Mouse (Mus musculus) splenic B cell, adult 2 months (primary cell): ENCODE results near the gene Tyrobp.

Source experiments
- DNase-seq: peaks from one replicate; pipeline ENCODE4 v3.0.0-alpha.2; 2011; ENCODE audit warnings: low read depth, low spot score
- H3K27me3 ChIP-seq: 2 replicates; pipeline ENCODE4 v1.6.1; 2012; ENCODE audit warnings: mild to moderate bottlenecking, low read length, moderate library complexity, mixed read lengths; ENCODE audit not compliant: control insufficient read depth, poor library complexity, insufficient read depth, severe bottlenecking
- H3K36me3 ChIP-seq: 2 replicates; pipeline ENCODE4 v1.6.1; 2012; ENCODE audit warnings: mild to moderate bottlenecking, low read length, moderate library complexity, mixed read lengths; ENCODE audit not compliant: control insufficient read depth, poor library complexity, insufficient read depth, severe bottlenecking

Tyrobp gene

DNA sequence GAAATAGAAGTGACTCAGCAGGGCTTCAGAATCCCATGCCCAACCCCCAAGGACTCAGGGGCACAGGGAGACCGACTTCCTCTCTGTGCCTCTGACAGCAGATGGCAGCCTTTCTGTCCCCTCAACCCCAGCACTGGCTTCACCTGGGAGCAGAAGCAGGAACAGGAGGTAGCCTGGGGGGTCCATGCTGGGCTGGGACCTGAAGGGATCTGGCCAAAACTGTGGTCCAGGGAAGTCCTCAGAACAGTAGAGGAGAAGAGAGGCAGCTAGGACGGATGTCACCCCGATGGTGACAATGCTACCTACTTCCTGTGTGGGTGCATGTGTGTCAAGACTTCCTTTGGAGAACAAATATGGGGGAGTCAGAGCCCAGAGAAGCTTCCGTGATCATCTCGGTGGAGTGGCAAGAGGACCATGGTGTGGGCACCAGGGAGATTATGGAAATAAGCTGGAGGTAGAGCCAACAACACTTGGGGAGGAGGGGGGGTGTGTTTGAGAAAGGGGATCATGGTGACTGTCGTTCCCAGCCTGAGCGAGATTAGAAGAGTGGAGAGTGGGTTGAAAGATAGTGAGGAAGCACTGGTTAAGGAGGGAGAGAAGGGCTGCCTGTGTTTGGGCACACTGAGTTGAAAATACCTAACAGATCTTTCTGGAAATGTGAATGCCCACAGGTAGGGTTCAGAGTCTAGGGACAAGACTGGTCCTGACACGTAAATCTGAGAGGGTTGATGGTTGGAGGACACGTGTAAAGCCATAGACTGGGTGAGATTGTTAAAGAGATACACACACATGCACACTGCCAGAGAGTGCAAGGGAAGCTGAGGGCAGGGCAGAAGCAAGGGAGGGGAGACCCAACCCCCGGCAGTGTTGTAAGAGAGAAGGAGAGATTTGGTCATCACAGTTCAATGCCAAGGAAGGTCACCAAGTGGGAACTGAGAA lies 6.3 kb downstream of the Tyrobp start, which contains the start of gene Hcst:
Hcst (minus strand) TSS at position 294 of the 939 bp plus-strand sequence.
- Histone ChIP-seq H3K27me3 (no peaks in the 10 kb centered on the region), H3K36me3 (peaks cover 12% of the 10 kb centered on the region)
- DNase-seq, result peak; percentile 78

DNA sequence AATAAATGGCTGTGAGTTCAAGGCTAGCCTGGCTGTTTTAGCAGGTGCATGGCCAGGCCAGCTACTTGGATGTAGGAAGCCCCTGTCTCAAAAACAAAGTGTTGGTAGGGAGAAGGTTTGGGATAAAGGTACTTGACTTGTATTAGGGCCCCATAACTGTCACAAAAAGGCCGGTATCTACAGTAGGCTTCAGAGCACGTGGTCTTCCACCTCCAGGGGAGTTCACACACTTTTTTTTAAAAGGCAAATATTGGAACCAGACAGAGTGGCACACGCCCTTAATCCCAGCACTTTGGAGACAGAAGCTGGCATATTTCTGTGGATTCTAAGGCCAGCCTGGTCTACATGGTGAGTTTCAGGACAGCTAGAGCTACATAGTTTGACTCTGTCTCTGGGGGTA lies 7.1 kb downstream of the Tyrobp start:
- no peak for DNase-seq
- Histone ChIP-seq H3K36me3 (peaks cover 19% of the 10 kb centered on the region), H3K27me3 (no peaks in the 10 kb centered on the region)

DNA sequence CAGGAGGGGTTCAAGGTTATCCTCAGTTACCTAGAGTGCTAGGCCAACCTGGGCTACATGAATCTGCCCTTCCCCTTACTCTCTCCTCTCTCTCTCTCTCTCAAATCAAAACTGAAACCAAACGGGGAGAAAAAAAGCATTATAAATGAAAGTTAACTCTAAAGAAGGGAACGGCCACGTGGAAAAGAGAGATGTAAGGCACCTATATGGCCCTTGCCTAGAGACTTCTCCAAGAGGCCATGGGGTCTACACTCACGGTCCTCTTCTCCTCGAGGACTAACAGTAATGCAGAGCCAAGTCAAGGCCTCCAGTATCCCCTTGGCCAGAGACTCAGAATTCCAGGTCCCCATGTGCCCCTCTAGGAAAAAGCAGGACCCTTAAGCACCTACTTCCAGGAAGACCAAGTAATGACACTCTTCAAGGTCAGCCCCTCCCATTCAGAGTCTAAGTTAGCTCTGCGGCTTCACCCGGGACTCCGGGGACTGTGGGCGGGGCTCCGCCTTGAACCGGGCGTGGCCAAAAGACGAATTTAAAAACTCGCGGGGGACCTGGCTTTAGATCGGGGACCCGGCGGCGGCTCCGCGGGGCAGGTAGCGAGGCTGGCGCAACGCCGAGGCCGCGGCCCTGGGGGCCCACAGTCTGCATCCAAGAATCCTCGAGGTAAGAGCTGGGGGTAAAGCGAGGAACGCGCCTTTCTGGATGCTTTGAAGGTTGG lies 7.8 kb downstream of the Tyrobp start, which contains the start of gene Nfkbid:
Nfkbid (plus strand) TSS at position 558 of the 715 bp plus-strand sequence.
- DNase-seq, result peak; percentile 96
- H3K36me3 ChIP-seq, result peaks cover 24% of the 10 kb centered on the region

DNA sequence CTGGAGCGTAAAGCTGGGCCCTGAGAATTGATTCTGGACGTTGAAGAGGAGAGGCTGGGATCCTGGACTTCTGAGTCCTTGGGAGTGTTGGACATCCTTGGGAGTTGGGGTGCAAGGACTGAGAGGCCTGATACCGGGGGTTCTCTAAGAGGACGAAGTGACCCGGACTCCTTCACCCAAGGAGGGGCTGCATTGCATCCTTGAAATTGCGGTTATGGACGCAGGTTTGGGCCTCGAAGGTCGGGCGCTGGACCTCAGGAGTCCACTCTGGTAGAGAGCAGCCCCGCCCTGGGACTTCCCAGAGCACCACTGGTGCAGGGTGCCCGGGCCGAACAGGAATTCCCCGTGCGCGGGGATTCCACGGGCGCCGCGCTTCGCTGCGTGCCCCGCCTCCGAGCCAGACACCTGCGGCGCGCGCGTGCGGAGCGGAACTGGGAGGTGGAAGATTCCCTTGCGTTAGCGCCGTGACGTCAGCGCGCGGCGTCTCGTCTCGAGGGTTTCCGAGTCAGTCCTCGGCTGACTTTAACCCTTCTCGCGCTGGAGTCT lies 8.4 kb downstream of the Tyrobp start:
- peak; percentile 99 for DNase-seq
- Histone ChIP-seq H3K27me3 (no peaks in the 10 kb centered on the region), H3K36me3 (peaks cover 29% of the 10 kb centered on the region)

More for the DNA sequence above, 7.8 kb downstream of the Tyrobp start, which contains the start of gene Nfkbid:
- no peaks in the 10 kb centered on the region for H3K27me3 ChIP-seq

DNA sequence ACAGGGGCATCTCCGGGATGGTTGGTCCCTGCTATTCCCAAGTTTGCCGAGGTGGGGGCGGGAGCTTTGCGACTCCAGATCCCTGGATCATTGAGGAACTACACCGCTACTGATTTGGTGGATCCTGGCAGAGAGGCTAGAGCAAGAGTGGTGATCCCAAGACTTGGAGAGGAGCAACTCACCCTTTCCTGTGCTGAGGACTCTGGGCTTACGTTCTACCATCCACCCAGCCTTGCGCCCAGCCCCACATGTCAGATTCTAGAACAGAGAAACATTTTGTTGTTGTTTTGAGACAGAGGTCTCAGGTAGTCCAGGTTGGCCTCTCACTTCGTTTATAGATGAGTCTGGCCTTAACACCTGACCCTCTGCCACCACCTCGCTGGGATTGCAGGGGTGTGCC lies 9.0 kb downstream of the Tyrobp start:
- peak; percentile 67 for DNase-seq
- H3K36me3 ChIP-seq, result peaks cover 34% of the 10 kb centered on the region
- H3K27me3 ChIP-seq, result no peaks in the 10 kb centered on the region

DNA sequence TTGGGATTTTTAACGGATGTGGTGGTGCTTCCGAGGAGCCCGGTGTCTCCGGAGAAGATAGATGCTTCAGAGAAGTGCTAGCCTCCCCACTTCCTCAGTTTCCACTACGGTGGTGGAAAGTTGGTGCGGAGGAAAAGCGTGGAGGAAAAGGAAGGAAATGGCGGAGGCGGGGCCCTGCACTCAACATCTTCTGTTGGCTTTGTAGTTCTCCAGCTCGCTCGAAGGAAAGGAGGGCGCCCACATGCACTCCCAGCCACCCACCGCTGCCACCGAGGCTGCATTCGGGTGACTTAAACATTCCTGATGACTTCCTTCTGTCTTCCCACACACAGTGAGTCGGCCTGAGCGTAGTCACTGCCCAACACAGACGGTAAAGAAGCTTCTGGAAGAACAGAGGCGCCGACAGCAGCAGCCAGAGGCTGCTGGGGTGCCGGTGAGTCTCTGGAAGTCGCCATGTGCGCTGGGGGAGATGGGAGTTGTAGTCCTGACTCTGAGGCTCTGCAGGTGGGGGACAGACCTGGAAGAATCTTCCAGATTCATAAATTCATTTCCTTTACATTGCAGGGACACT lies 9.6 kb downstream of the Tyrobp start:
- Histone ChIP-seq H3K27me3 (no peaks in the 10 kb centered on the region), H3K36me3 (peaks cover 39% of the 10 kb centered on the region)
- peak; percentile 79 for DNase-seq

DNA sequence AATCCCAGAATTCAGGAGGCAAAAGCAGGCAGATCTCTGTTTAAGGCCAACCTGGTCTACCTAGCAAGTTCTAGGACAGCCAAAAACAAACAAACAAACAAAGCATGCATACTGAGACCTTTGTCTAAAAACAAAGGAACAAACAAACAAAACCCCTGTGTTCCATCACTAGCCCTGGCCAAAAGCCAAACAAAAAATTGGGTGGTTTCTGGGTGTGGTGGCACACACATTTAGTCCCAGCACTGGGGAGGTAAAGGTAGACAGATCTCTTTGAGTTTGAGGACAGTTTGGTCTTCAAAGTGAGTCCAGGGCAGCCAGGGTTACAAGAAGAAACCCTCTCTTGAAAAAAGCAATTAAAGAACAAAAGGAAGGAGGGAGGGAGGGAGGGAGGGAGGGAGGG lies 15.8 kb downstream of the Tyrobp start:
- Histone ChIP-seq H3K27me3 (no peaks in the 10 kb centered on the region), H3K36me3 (peaks cover 34% of the 10 kb centered on the region)
- peak; percentile 48 for DNase-seq

DNA sequence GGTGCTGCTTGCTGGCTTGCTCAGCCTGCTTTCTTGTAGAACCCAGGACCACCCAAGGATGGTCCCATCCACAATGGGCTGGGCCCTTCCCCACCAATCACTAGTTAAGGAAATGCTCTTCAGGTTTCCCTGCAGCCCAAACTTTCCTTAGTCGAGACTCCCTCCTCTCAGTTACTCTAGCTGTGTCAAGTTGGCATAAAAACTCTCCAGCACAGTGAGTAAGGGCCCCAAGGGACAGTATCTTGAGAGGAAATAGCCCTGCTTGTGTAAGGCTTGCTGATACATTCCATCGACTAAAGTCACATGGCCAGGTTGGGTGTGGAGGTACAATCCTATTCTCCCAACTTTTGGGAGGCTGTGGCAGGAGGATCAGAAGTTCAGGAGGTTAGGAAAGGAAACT lies 16.6 kb downstream of the Tyrobp start:
- peak; percentile 57 for DNase-seq
- Histone ChIP-seq H3K36me3 (peaks cover 31% of the 10 kb centered on the region), H3K27me3 (no peaks in the 10 kb centered on the region)

DNA sequence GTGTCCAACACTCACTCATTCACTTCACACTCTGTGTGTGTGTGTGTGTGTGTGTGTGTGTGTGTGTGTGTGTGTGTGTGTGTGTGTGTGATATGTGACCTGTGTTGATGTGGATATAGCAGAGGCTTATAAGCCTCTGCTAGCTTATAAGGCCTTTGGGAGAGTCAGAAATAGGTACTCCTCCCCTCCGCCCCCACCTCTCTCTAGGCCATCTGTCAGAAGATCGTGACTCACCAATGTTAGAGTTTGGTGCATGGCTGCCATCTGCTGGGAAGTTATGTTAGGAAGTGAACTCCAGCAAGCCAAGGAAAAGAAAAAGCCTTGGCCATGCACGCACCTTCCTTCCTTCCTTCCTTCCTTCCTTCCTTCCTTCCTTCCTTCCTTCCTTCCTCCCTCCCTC lies 18.2 kb downstream of the Tyrobp start:
- DNase-seq, result peak; percentile 90
- no peaks in the 10 kb centered on the region for H3K27me3 ChIP-seq
- peaks cover 19% of the 10 kb centered on the region for H3K36me3 ChIP-seq

DNA sequence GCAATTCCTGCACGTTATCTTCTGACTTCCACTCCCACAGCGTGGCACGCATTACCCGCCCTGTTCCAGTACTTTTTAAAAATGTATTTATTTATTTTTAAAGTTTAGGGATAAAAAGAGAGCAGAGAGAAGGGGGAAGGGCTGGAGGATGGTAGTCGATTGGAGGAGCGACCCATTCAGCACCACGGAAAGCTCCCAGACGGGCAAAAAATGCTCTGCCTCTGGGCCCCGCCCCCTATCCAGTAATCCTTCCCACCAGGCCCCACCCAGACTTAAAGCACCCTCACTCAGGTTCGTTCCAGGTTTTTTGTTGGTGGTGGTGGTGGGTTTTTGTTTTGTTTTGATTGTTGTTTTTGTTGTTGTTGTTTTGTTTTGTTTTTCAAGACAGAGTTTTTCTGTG lies 20.7 kb downstream of the Tyrobp start:
- H3K27me3 ChIP-seq, result no peaks in the 10 kb centered on the region
- H3K36me3 ChIP-seq, result no peaks in the 10 kb centered on the region
- DNase-seq, result peak; percentile 47

DNA sequence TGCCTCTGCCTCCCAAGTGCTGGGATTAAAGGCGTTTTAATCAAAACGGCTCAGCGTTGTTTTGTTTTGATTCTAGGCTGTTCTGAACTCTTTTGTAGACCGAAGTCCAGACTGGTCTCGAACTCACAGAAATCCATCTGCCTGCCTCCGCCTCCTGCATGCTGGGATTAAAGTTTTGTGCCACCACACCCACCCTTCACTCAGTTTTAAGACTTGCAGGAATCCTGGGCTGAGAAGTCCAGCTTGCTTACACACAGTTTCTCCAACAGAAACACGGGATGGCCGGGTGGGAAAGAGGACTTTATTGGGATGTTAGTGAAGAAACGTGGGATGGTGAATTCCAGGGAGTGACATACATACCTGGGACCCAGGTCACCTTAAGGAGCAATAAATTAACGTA lies 21.1 kb downstream of the Tyrobp start:
- H3K27me3 ChIP-seq, result no peaks in the 10 kb centered on the region
- DNase-seq, result no peak
- H3K36me3 ChIP-seq, result no peaks in the 10 kb centered on the region

DNA sequence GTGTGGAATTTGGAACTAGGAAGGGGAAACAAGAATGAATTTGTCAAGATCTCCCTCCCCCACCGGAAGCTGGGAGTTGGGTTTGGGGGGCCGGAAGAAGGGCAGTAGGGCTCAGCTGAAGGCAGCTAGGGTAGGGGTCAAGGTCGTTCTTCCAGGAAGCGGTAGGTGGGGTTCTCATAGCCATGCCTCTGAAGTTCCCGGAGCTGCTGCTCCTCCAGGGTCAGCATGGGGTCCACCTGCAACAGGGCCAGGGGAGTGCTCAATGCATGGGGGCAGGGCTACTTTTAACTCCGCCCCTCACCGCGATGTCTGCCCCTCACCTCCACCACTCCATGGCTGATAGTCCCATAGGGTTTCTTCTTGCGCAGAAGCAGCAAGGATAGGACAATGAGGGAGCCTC lies 21.6 kb downstream of the Tyrobp start:
- DNase-seq, result no peak
- no peaks in the 10 kb centered on the region for H3K27me3 ChIP-seq
- no peaks in the 10 kb centered on the region for H3K36me3 ChIP-seq

DNA sequence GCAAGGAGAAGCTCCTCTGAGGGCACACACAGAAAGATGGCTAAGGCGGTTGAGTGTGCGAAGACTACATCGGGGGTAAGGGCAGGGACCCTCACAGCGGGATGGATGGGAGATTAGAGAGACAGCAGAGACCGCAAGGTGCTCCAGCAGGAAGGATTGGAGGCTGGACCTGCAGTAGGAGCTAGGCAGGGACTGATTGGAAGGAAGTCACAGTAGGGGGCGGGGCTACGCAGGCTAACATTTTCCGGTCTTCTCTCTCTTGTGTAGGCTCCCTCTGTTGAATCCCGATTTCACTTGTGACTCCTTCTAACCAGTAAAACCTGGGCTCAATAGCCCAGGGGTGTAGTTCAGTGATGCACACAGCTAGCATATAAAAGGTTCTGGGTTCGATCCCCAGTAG lies 23.3 kb downstream of the Tyrobp start:
- H3K27me3 ChIP-seq, result no peaks in the 10 kb centered on the region
- H3K36me3 ChIP-seq, result no peaks in the 10 kb centered on the region
- no peak for DNase-seq

DNA sequence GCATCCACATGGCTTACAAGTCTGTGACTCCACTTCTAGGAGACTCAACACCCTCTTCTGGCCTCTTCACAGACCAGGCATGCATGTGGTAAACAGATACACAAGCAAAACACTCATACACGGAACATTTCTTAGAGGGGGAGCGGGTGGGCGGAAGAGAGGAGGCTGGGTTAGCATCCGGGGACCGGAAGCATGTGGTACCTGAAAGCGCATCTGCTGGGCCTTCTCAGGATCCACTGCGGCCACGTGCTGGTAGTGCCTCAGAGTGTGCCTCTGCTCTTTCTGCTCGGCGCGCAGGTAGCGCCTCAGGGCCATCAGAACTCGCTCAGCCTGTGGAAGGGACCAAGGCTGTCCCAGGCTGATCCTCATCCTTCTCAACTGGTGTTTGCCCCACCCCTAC lies 26.2 kb downstream of the Tyrobp start:
- DNase-seq, result no peak
- Histone ChIP-seq H3K27me3 (no peaks in the 10 kb centered on the region), H3K36me3 (no peaks in the 10 kb centered on the region)
